Mouse (Mus musculus) CH12.LX (cell line): ENCODE results near the gene Thap7. TPM values are rescaled to one million over a fixed set of nuclear protein-coding genes. Genes with fewer than 3 reads are reported as not detected.

Source experiments
- DNase-seq: peaks from one replicate; pipeline ENCODE4 v3.0.0-alpha.2; 2013; ENCODE audit errors: extremely low read depth
- H3K27ac ChIP-seq: 2 replicates; pipeline ENCODE4 v1.5.1; 2012; ENCODE audit warnings: low read depth, mild to moderate bottlenecking, control low read depth, moderate library complexity; ENCODE audit not compliant: insufficient read depth
- H3K27me3 ChIP-seq: replicated peaks from 2 replicates; pipeline ENCODE3; 2012; ENCODE audit warnings: inconsistent platforms
- H3K36me3 ChIP-seq, 2 experiments: replicated peaks in 1 of 2; 2 replicates each; pipeline versions ENCODE3 to v1.6.1; 2012; ENCODE audit warnings: inconsistent platforms in 1 of 2, low read length in 1 of 2, mild to moderate bottlenecking in 1 of 2, mixed read lengths in 1 of 2, moderate library complexity in 1 of 2; ENCODE audit not compliant: control insufficient read depth in 1 of 2, insufficient read depth in 1 of 2
- H3K4me1 ChIP-seq, 2 experiments: 2 replicates each; pipeline ENCODE4 v1.6.1; 2012; ENCODE audit warnings: inconsistent platforms in 1 of 2, moderate library complexity in 1 of 2; ENCODE audit not compliant: insufficient read depth in 2 of 2, control insufficient read depth in 1 of 2
- H3K4me2 ChIP-seq: 2 replicates; pipeline ENCODE4 v1.6.1; 2012; ENCODE audit warnings: low read depth, mild to moderate bottlenecking, control low read depth; ENCODE audit not compliant: poor library complexity, insufficient read depth, severe bottlenecking
- H3K4me3 ChIP-seq, 3 experiments: fragments of 150-350 bp in 1 of 3; sonication (generic) in 1 of 3; replicated peaks in 1 of 3; 2 replicates each; pipeline versions ENCODE3 to v1.5.1; 2011 to 2012; ENCODE audit warnings: low read depth in 2 of 3, low read length in 2 of 3, mild to moderate bottlenecking in 2 of 3, moderate library complexity in 2 of 3, control low read depth in 1 of 3, improper control_type of control experiment in 1 of 3, inconsistent platforms in 1 of 3, mixed read lengths in 1 of 3; ENCODE audit not compliant: poor library complexity in 1 of 3
- H3K79me2 ChIP-seq: replicated peaks from 2 replicates; pipeline ENCODE4 v1.6.1; 2012; ENCODE audit warnings: mild to moderate bottlenecking, moderate library complexity; ENCODE audit not compliant: control insufficient read depth, poor library complexity, insufficient read depth, severe bottlenecking; ENCODE audit errors: extremely low read depth
- H3K9ac ChIP-seq: 2 replicates; pipeline ENCODE4 v1.6.1; 2012; ENCODE audit warnings: low read depth, mild to moderate bottlenecking, control low read depth, moderate library complexity; ENCODE audit not compliant: insufficient read depth
- H3K9me3 ChIP-seq: replicated peaks from 2 replicates; pipeline ENCODE3; 2012; ENCODE audit warnings: low read length, inconsistent platforms, mixed read lengths
- BHLHE40 ChIP-seq: IDR thresholded peaks from 2 replicates; pipeline ENCODE4 v1.6.1; 2011; ENCODE audit warnings: mild to moderate bottlenecking, low read depth, low read length, improper control_type of control experiment
- CHD1 ChIP-seq: IDR thresholded peaks from 2 replicates; pipeline ENCODE4 v1.6.1; 2012; ENCODE audit warnings: low read depth, low read length, improper control_type of control experiment, inconsistent platforms
- CHD2 ChIP-seq: IDR thresholded peaks from 2 replicates; pipeline ENCODE4 v1.6.1; 2011; ENCODE audit warnings: low read length, improper control_type of control experiment
- CTCF ChIP-seq, 2 experiments: IDR thresholded peaks in 1 of 2; conservative IDR thresholded peaks in 1 of 2; 2 replicates each; pipeline ENCODE4 v1.5.1; 2011 to 2012; ENCODE audit warnings: low read depth in 2 of 2, low read length in 2 of 2, improper control_type of control experiment in 1 of 2, inconsistent platforms in 1 of 2, mild to moderate bottlenecking in 1 of 2, moderate library complexity in 1 of 2
- E2F4 ChIP-seq: IDR thresholded peaks from 2 replicates; pipeline ENCODE4 v1.6.1; 2011; ENCODE audit warnings: low read depth, low read length, improper control_type of control experiment; ENCODE audit not compliant: insufficient replicate concordance
- ELF1 ChIP-seq: IDR thresholded peaks from 2 replicates; pipeline ENCODE4 v1.6.1; 2014; ENCODE audit warnings: low read depth, mild to moderate bottlenecking, inconsistent platforms, low read length, improper control_type of control experiment
- EP300 ChIP-seq: IDR thresholded peaks from 2 replicates; pipeline ENCODE4 v1.6.1; 2011; ENCODE audit warnings: low read length, improper control_type of control experiment
- ETS1 ChIP-seq: conservative IDR thresholded peaks from 2 replicates; pipeline ENCODE4 v1.6.1; 2012; ENCODE audit warnings: low read depth, mild to moderate bottlenecking, inconsistent platforms, low read length, improper control_type of control experiment, moderate library complexity
- GABPA ChIP-seq: IDR thresholded peaks from 2 replicates; pipeline ENCODE4 v1.6.1; 2012; ENCODE audit warnings: low read depth, low read length, improper control_type of control experiment, inconsistent platforms; ENCODE audit not compliant: insufficient replicate concordance
- HCFC1 ChIP-seq: IDR thresholded peaks from 2 replicates; pipeline ENCODE4 v1.6.1; 2012; ENCODE audit warnings: low read depth, mild to moderate bottlenecking, inconsistent platforms, low read length, improper control_type of control experiment
- IRF4 ChIP-seq: IDR thresholded peaks from 2 replicates; pipeline ENCODE4 v1.6.1; 2014; ENCODE audit warnings: low read depth, mild to moderate bottlenecking, inconsistent platforms, low read length, improper control_type of control experiment
- JUN ChIP-seq: IDR thresholded peaks from 2 replicates; pipeline ENCODE4 v1.6.1; 2011; ENCODE audit warnings: low read depth, mild to moderate bottlenecking, low read length, improper control_type of control experiment, moderate library complexity; ENCODE audit not compliant: insufficient read depth
- JUND ChIP-seq: conservative IDR thresholded peaks from 2 replicates; pipeline ENCODE4 v1.6.1; 2011; ENCODE audit warnings: low read depth, low read length, improper control_type of control experiment
- KAT2A ChIP-seq: IDR thresholded peaks from 2 replicates; pipeline ENCODE4 v1.6.1; 2012; ENCODE audit warnings: low read length, improper control_type of control experiment, inconsistent platforms; ENCODE audit not compliant: insufficient replicate concordance
- MAFK ChIP-seq: IDR thresholded peaks from 2 replicates; pipeline ENCODE4 v1.6.1; 2011; ENCODE audit warnings: low read length, improper control_type of control experiment; ENCODE audit not compliant: insufficient replicate concordance
- MAX ChIP-seq: IDR thresholded peaks from 2 replicates; pipeline ENCODE4 v1.6.1; 2011; ENCODE audit warnings: low read length, improper control_type of control experiment
- MAZ ChIP-seq: IDR thresholded peaks from 2 replicates; pipeline ENCODE4 v1.6.1; 2012; ENCODE audit warnings: low read depth, mild to moderate bottlenecking, inconsistent platforms, low read length, improper control_type of control experiment, moderate library complexity
- MEF2A ChIP-seq: IDR thresholded peaks from 2 replicates; pipeline ENCODE4 v1.6.1; 2014; ENCODE audit warnings: low read depth, mild to moderate bottlenecking, inconsistent platforms, low read length, improper control_type of control experiment, borderline replicate concordance
- MXI1 ChIP-seq: IDR thresholded peaks from 2 replicates; pipeline ENCODE4 v1.6.1; 2011; ENCODE audit warnings: mild to moderate bottlenecking, low read depth, low read length, improper control_type of control experiment
- MYC ChIP-seq: IDR thresholded peaks from 2 replicates; pipeline ENCODE4 v1.6.1; 2011; ENCODE audit warnings: low read depth, mild to moderate bottlenecking, improper control_type of control experiment, low read length
- NELFE ChIP-seq: IDR thresholded peaks from 2 replicates; pipeline ENCODE4 v1.6.1; 2011; ENCODE audit warnings: low read depth, low read length, improper control_type of control experiment
- NRF1 ChIP-seq: IDR thresholded peaks from 2 replicates; pipeline ENCODE4 v1.6.1; 2014; ENCODE audit warnings: low read depth, mild to moderate bottlenecking, inconsistent platforms, low read length, improper control_type of control experiment, moderate library complexity
- PAX5 ChIP-seq: IDR thresholded peaks from 2 replicates; pipeline ENCODE4 v1.6.1; 2012; ENCODE audit warnings: low read length, inconsistent platforms, mixed read lengths
- POLR2A ChIP-seq: IDR thresholded peaks from 2 replicates; pipeline ENCODE4 v1.6.1; 2011; ENCODE audit warnings: low read depth, mild to moderate bottlenecking, improper control_type of control experiment, low read length
- POLR2AphosphoS2 ChIP-seq: IDR thresholded peaks from 2 replicates; pipeline ENCODE4 v1.6.1; 2011; ENCODE audit warnings: low read depth, low read length, improper control_type of control experiment
- RAD21 ChIP-seq: IDR thresholded peaks from 2 replicates; pipeline ENCODE4 v1.6.1; 2011; ENCODE audit warnings: low read depth, mild to moderate bottlenecking, low read length, improper control_type of control experiment, moderate library complexity
- RCOR1 ChIP-seq: conservative IDR thresholded peaks from 2 replicates; pipeline ENCODE4 v1.6.1; 2012; ENCODE audit warnings: low read depth, mild to moderate bottlenecking, inconsistent platforms, low read length, improper control_type of control experiment
- SIN3A ChIP-seq: IDR thresholded peaks from 2 replicates; pipeline ENCODE4 v1.6.1; 2012; ENCODE audit warnings: low read length, improper control_type of control experiment, inconsistent platforms
- SMC3 ChIP-seq: IDR thresholded peaks from 2 replicates; pipeline ENCODE4 v1.6.1; 2011; ENCODE audit warnings: low read depth, low read length, improper control_type of control experiment
- TBP ChIP-seq: conservative IDR thresholded peaks from 2 replicates; pipeline ENCODE4 v1.6.1; 2011; ENCODE audit warnings: low read depth, low read length, improper control_type of control experiment
- TCF12 ChIP-seq: IDR thresholded peaks from 2 replicates; pipeline ENCODE4 v1.6.1; 2014; ENCODE audit warnings: low read depth, mild to moderate bottlenecking, inconsistent platforms, low read length, improper control_type of control experiment
- UBTF ChIP-seq: IDR thresholded peaks from 2 replicates; pipeline ENCODE4 v1.6.1; 2012; ENCODE audit warnings: low read depth, mild to moderate bottlenecking, inconsistent platforms, low read length, improper control_type of control experiment, moderate library complexity
- USF1 ChIP-seq: IDR thresholded peaks from 2 replicates; pipeline ENCODE4 v1.6.1; 2014; ENCODE audit warnings: low read depth, mild to moderate bottlenecking, inconsistent platforms, low read length, improper control_type of control experiment
- USF2 ChIP-seq: conservative IDR thresholded peaks from 2 replicates; pipeline ENCODE4 v1.6.1; 2011; ENCODE audit warnings: low read depth, low read length, improper control_type of control experiment
- ZC3H11A ChIP-seq: IDR thresholded peaks from 2 replicates; pipeline ENCODE4 v1.6.1; 2012; ENCODE audit warnings: low read depth, mild to moderate bottlenecking, inconsistent platforms, low read length, improper control_type of control experiment
- ZKSCAN1 ChIP-seq: IDR thresholded peaks from 2 replicates; pipeline ENCODE4 v1.6.1; 2012; ENCODE audit warnings: low read depth, inconsistent platforms, low read length, improper control_type of control experiment, borderline replicate concordance
- ZMIZ1 ChIP-seq: IDR thresholded peaks from 2 replicates; pipeline ENCODE4 v1.6.1; 2012; ENCODE audit warnings: low read depth, mild to moderate bottlenecking, inconsistent platforms, low read length, improper control_type of control experiment
- ZNF384 ChIP-seq: IDR thresholded peaks from 2 replicates; pipeline ENCODE4 v1.6.1; 2012; ENCODE audit warnings: low read depth, low read length, improper control_type of control experiment, inconsistent platforms
- dilution Hi-C: fragments of 300-500 bp; cut with MboI; formaldehyde crosslinking; loops from 2 replicates; pipeline ENCODE4 v1.14.3; 2020; ENCODE audit warnings: low sequenced_read_pairs; ENCODE audit not compliant: extremely low pct_unique_long_range_greater_than_20kb, extremely low pct_ligation_motif_present
- in situ Hi-C: fragments of 300-500 bp; cut with MboI; formaldehyde crosslinking; loops from 3 replicates; pipeline ENCODE4 v1.14.3; 2019; ENCODE audit warnings: low sequenced_read_pairs, low pct_ligation_motif_present, low pct_unique_long_range_greater_than_20kb, mixed read lengths
- polyA plus RNA-seq: library from polyadenylated mRNA; unstranded; fragments of >175 nt; gene quantifications from 2 replicates; pipeline ENCODE4 v1.2.1, GENCODE M21; 2012; ENCODE audit warnings: low read depth; ENCODE audit not compliant: insufficient read length
- total RNA-seq, 2 experiments: library from RNA; depleted of rRNA; stranded (reverse); fragments of 300-350 nt in 1 of 2; fragments of >200 nt in 1 of 2; gene quantifications; 2 replicates each; pipeline ENCODE4 v1.2.3; 2012 to 2014

Thap7 gene
- 64.3 and 72.7 TPM in 2 replicates for total RNA-seq (2012; rRNA removed)
- total RNA-seq (2014; rRNA removed), result 80.7 and 83.3 TPM in 2 replicates
- polyA plus RNA-seq, result 79.4 and 82.4 TPM in 2 replicates

GRCm38 (mm10) chr16:17530640-17531288, at the start of gene Thap7:
Gene Thap7, minus strand, starts transcription at chr16:17531136.
- DNase-seq, result peak; percentile 99
- peak within 1 kb of the TSS; percentile 69 to 91 (median 77) for H3K4me3 ChIP-seq

GRCm38 (mm10) chr16:17576825-17577215, 45.9 kb upstream of the Thap7 start:
- Histone ChIP-seq H3K4me3 (peak overlapping the region in 1 of 3 experiments; percentile 51), H3K9me3 (no peaks in the 10 kb centered on the region), H3K27ac (no peak overlapping the region), H3K4me2 (peak overlapping the region; percentile 17; the same call in 1 of the 2 replicates), H3K36me3 (no peaks in the 10 kb centered on the region), H3K27me3 (peaks cover 78% of the 10 kb centered on the region), H3K79me2 (no peaks in the 10 kb centered on the region), H3K9ac (no peak overlapping the region), H3K4me1 (peaks cover 0 to 3% of the 10 kb centered on the region in 2 experiments; a peak in 1 of 4 replicates)
- TF ChIP-seq UBTF (no peak), TBP (no peak), HCFC1 (no peak), GABPA (no peak), PAX5 (no peak), BHLHE40 (no peak), ZC3H11A (no peak), MYC (no peak), ZMIZ1 (no peak), CHD2 (no peak), JUND (no peak), USF1 (no peak), POLR2AphosphoS2 (no peak), MAX (no peak), USF2 (no peak), IRF4 (no peak)
- dilution Hi-C loops (no loop called here), in situ Hi-C loops (no loop called here)
- DNase-seq, result no peak

More at GRCm38 (mm10) chr16:17530640-17531288, at the start of gene Thap7:
- Histone ChIP-seq H3K27me3 (no peaks in the 10 kb centered on the region), H3K27ac (peak within 1 kb of the TSS; percentile 86), H3K4me2 (peak within 1 kb of the TSS; percentile 84), H3K36me3 (peaks cover 31 to 34% of the 10 kb centered on the region in 2 experiments), H3K4me1 (peaks cover 7 to 48% of the 10 kb centered on the region in 2 experiments; a peak in 3 of 4 replicates), H3K9me3 (no peaks in the 10 kb centered on the region), H3K79me2 (peaks cover 11% of the 10 kb centered on the region; the same call in 1 of the 2 replicates), H3K9ac (peak within 1 kb of the TSS; percentile 94)
- in situ Hi-C loops, result loop anchor here (5.0 to 10.0 kb wide), 2 partner anchors 123 to 326 kb away; partner anchors contain the start of genes Pi4ka, Rimbp3, Snap29 and Ube2l3
- dilution Hi-C loops, result no loop called here
- 0 out of 2 replicates have a peak, but pooled peaks have one; percentile 8 for TF ChIP-seq UBTF
- peak; percentile 52; the same call in 1 of the 2 replicates for TF ChIP-seq E2F4
- no peak for TF ChIP-seq MAFK
- TF ChIP-seq USF2, result no peak
- peak; percentile 96; the same call in 1 of the 2 replicates for TF ChIP-seq POLR2AphosphoS2
- TF ChIP-seq CHD2, result peak; percentile 100
- TF ChIP-seq MXI1, result peak; percentile 92
- TF ChIP-seq ZNF384, result no peak
- TF ChIP-seq TCF12, result peak; percentile 81
- TF ChIP-seq POLR2A, result peak; percentile 99
- peak; percentile 84 for TF ChIP-seq MYC
- peak; percentile 100 for TF ChIP-seq ELF1
- peak; percentile 94 for TF ChIP-seq ZMIZ1
- TF ChIP-seq KAT2A, result peak; percentile 78; the same call in 1 of the 2 replicates
- peak; percentile 91 for TF ChIP-seq IRF4
- TF ChIP-seq GABPA, result no peak; the same call in 1 of the 2 replicates
- peak; percentile 88 for TF ChIP-seq HCFC1
- no peak for TF ChIP-seq CTCF (conservative IDR thresholded peaks at IDR 0.05 in 1 of 2, IDR thresholded peaks at IDR 0.05 in 1 of 2; ENCODE audit: low read depth in 2 of 2, low read length in 2 of 2)
- peak; percentile 69 for TF ChIP-seq ETS1
- 0 out of 2 replicates have a peak, but pooled peaks have one; percentile 67 for TF ChIP-seq RCOR1
- TF ChIP-seq SMC3, result no peak
- TF ChIP-seq MAZ, result peak; percentile 96
- 0 out of 2 replicates have a peak, but pooled peaks have one; percentile 1 for TF ChIP-seq USF1
- no peak for TF ChIP-seq JUND
- peak; percentile 97 for TF ChIP-seq NELFE
- TF ChIP-seq ZC3H11A, result no peak
- TF ChIP-seq RAD21, result no peak
- TF ChIP-seq EP300, result no peak
- peak; percentile 95 for TF ChIP-seq BHLHE40
- TF ChIP-seq MEF2A, result peak; percentile 65
- TF ChIP-seq MAX, result peak; percentile 52
- peak; percentile 83 for TF ChIP-seq TBP
- peak; percentile 83 for TF ChIP-seq SIN3A
- TF ChIP-seq NRF1, result peak; percentile 96
- TF ChIP-seq CHD1, result no peak
- no peak for TF ChIP-seq ZKSCAN1
- TF ChIP-seq JUN, result no peak
- TF ChIP-seq PAX5, result no peak
